Mouse (Mus musculus) adrenal gland, adult (tissue): ENCODE measurements around the gene Kifc5b.
"Not testable (repeated sequence)": the region's sequence is repeated elsewhere in the genome, so short reads cannot be mapped to it uniquely, and the experiment has no call there.

Source experiments
- DNase-seq, 2 experiments: peaks; one replicate each; pipeline ENCODE4 v3.0.0; 2022 to 2023; ENCODE audit warnings: low spot score in 1 of 2; ENCODE audit not compliant: inconsistent age in 2 of 2

The Kifc5b gene

GRCm38 (mm10) chr17:26969257-26969656 is 52.4 kb downstream of the Kifc5b start:
- no peak for DNase-seq

- no peak for DNase-seq
These were observed 53.3 kb downstream of the Kifc5b start for GRCm38 (mm10) chr17:26970221-26970620.

GRCm38 (mm10) chr17:26971247-26971905 is 54.5 kb downstream of the Kifc5b start:
- DNase-seq: no peak

GRCm38 (mm10) chr17:26972107-26972506 is 55.2 kb downstream of the Kifc5b start:
- no peak for DNase-seq

- peak; percentile 97 to 98 for DNase-seq
These were observed 56.0 kb downstream of the Kifc5b start, which contains the start of gene Zbtb9 for GRCm38 (mm10) chr17:26972703-26973574. Zbtb9 (plus strand) TSS chr17:26973167.

DNA sequence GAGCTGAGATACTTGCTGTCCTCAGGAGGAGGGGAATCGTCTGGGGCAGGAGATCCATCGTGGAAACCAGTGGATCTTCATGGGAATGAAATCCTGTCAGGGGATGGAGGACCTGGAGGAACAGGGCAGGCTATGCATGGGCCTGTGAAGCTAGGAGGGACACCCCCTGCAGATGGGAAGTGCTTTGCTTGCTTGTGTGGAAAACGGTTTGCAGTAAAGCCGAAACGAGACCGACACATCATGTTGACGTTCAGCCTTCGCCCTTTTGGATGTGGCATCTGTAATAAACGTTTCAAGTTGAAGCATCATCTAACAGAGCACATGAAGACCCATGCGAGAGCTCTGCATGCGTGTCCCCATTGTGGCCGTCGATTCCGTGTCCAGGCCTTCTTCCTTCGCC is 57.7 kb downstream of the Kifc5b start:
- no peak for DNase-seq

- no peak for DNase-seq
These were observed 58.5 kb downstream of the Kifc5b start for GRCm38 (mm10) chr17:26975415-26975814.

DNA sequence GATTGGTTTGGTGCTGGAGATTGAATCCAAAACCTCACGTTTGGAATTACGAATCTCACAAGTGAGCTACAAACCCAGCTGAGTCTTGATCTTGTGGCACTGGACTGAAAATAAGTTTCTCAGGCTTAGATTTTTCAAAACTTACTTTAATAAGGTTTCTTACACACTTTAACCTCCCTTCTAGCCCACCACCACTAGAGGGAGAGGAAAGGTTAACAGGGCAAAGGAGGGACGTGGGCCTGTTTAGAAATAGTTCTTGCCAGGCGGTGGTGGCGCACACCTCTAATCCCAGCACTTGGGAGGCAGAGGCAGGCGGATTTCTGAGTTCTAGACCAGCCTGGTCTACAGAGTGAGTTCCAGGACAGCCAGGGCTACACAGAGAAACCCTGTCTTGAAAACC is 60.5 kb downstream of the Kifc5b start:
- not testable (repeated sequence) for DNase-seq

DNA sequence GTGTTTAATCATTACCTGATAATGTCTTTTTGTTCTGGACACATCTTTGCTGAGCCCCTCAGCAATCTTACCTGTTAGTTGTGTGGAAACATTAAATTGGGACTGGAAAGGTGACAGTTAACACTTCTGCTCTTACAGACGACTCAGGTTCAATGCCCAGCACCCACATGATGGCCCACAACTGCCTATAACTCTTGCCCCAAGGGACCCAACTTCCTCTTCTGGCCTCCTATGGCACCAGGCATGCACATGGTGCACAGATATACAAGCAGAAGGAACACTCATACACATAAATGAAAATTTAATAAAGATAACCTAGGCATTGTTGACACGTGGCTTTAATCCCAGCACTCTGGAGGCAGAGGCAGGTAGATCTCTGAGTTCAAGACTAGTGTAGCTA is 62.5 kb downstream of the Kifc5b start:
- DNase-seq: no peak

DNA sequence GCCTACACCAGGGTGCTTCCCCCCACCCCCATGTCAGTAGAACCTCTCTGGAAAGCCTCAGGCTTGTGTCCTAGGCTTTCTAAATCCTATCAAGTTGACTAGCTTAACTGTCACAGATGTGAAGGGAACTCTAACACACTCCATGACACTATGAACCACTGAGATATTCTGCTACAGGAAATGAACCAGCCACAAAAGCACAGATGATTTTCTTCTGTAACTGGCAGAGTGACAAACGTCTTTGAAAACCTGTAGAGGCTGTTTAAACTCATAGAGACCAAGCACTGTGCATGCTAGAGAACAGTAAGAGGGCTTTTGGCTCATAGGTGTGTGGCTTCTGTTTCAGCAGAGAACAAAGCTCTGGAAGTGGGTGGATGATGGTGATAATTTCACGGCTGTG is 64.2 kb downstream of the Kifc5b start:
- no peak for DNase-seq
